Mouse (Mus musculus) kidney, adult 2 months (tissue): ENCODE data around the gene Wdr1.

ENCODE experiments used
- CTCF ChIP-seq: fragments of 200-500 bp; conservative IDR thresholded peaks from 2 replicates; pipeline ENCODE4 v1.5.1; 2011; ENCODE audit warnings: low read depth, mild to moderate bottlenecking, control low read depth, low read length, moderate library complexity, mixed read lengths; ENCODE audit not compliant: insufficient read depth, insufficient read length
- POLR2A ChIP-seq: fragments of 200-500 bp; IDR thresholded peaks from one replicate; pipeline ENCODE4 v1.6.1; 2011; ENCODE audit warnings: low read depth, low read length, control low read depth

GRCm38 (mm10) chr5:38532084-38532483, 30.9 kb downstream of the Wdr1 start:
- TF ChIP-seq POLR2A, result no peak
- no peak for TF ChIP-seq CTCF
